Mouse (Mus musculus): Measurements from ENCODE around the gene Ddx21.
A peak's percentile ranks its signal among the peaks of the same experiment; 100 is the strongest.

The Ddx21 gene

GRCm38 (mm10) chr10:62568861-62569260 lies 33.2 kb downstream of the Ddx21 start:
- DNase-seq: no peak

- peak in 1 of 2 experiments; percentile 19 for DNase-seq
These were observed 44.3 kb downstream of the Ddx21 start for GRCm38 (mm10) chr10:62557736-62558135.

GRCm38 (mm10) chr10:62556558-62556901 lies 45.6 kb downstream of the Ddx21 start:
- DNase-seq: no peak

- no peak for DNase-seq
These were observed 46.1 kb downstream of the Ddx21 start for GRCm38 (mm10) chr10:62555705-62556557.

GRCm38 (mm10) chr10:62553611-62554091 lies 48.4 kb downstream of the Ddx21 start:
- DNase-seq: no peak

- DNase-seq: no peak
These were observed 51.2 kb downstream of the Ddx21 start for GRCm38 (mm10) chr10:62550787-62551300.

GRCm38 (mm10) chr10:62549523-62550166 lies 52.4 kb downstream of the Ddx21 start:
- peak; percentile 64 to 76 for DNase-seq

- no peak for DNase-seq
These were observed 55.6 kb downstream of the Ddx21 start for GRCm38 (mm10) chr10:62546441-62546840.

GRCm38 (mm10) chr10:62545759-62546158 lies 56.3 kb downstream of the Ddx21 start:
- no peak for DNase-seq

- DNase-seq: no peak
These were observed 57.8 kb downstream of the Ddx21 start for GRCm38 (mm10) chr10:62544316-62544715.

- no peak for DNase-seq
These were observed 58.7 kb downstream of the Ddx21 start for GRCm38 (mm10) chr10:62543399-62543808.

GRCm38 (mm10) chr10:62542928-62543327 lies 59.2 kb downstream of the Ddx21 start:
- no peak for DNase-seq

- no peak for DNase-seq
These were observed 59.6 kb downstream of the Ddx21 start for GRCm38 (mm10) chr10:62542507-62542906.

GRCm38 (mm10) chr10:62541499-62541898 lies 60.6 kb downstream of the Ddx21 start:
- DNase-seq: no peak

GRCm38 (mm10) chr10:62540800-62541199 lies 61.3 kb downstream of the Ddx21 start:
- no peak for DNase-seq

- DNase-seq: no peak
These were observed 67.6 kb downstream of the Ddx21 start for GRCm38 (mm10) chr10:62534509-62534908.

GRCm38 (mm10) chr10:62532832-62533231 lies 69.2 kb downstream of the Ddx21 start:
- no peak for DNase-seq

Measured in cerebellum, postnatal 25 days (tissue).